Mouse (Mus musculus): ENCODE results near the gene Klra4.
"Not testable (repeated sequence)": the region's sequence is repeated elsewhere in the genome, so short reads cannot be mapped to it uniquely, and the experiment has no call there.

Klra4 gene

GRCm38 (mm10) chr6:130067171-130067570 lies at the start of gene Klra4:
TSS of gene Klra4 (minus strand) at chr6:130067271.
- not testable (repeated sequence) for DNase-seq

GRCm38 (mm10) chr6:130110485-130110884 lies 43.4 kb upstream of the Klra4 start:
- DNase-seq: no peak

- DNase-seq: not testable (repeated sequence)
Observed at GRCm38 (mm10) chr6:130102743-130103142, 35.7 kb upstream of the Klra4 start.

- DNase-seq: no peak
Observed at GRCm38 (mm10) chr6:130092336-130092948, 25.4 kb upstream of the Klra4 start.

GRCm38 (mm10) chr6:130065196-130065595 lies 1.9 kb downstream of the Klra4 start:
- no peak for DNase-seq

GRCm38 (mm10) chr6:130035146-130035545 lies 31.9 kb downstream of the Klra4 start:
- DNase-seq: not testable (repeated sequence)

- not testable (repeated sequence) for DNase-seq
Observed at GRCm38 (mm10) chr6:130031493-130032089, 35.5 kb downstream of the Klra4 start.

- DNase-seq: no peak
Observed at GRCm38 (mm10) chr6:130026854-130027253, 40.2 kb downstream of the Klra4 start, which contains the start of gene Klra6. TSS of gene Klra6 (minus strand) at chr6:130026954.
